ENCODE assay signal across 30 mouse cellular contexts in the genomic region with DNA sequence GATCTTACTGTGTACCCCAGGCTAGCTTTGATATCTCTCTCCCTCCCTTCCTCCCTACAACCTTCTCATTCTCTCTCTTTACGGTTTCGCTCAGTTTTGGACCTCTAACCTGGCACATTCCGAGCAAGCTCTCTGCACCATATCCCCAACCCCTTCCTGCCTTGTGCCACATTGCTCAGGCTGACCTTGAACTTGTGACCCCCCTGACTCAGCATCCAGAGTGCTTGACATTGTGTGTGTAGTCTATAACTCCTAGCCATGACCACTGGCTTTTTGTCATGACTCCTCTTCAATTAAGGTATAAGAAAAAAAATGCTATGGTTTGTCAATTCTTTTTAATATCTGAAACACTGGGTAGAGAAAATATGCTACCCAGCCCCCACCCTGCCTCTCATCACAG. TPM values are rescaled to one million over a fixed set of nuclear protein-coding genes. Genes with fewer than 3 reads are reported as not detected.
A peak's percentile ranks its signal among the peaks of the same experiment; 100 is the strongest.
DNase-seq lines count a peak whose midpoint lies in the region; ATAC-seq lines count a peak whose summit lies in the region.
"Had no signal": no experiment of that assay in that cellular context is flagged by ENCODE, and none has a peak within 500 bp of the region (broad histone marks: within the 10 kb centered on the region; RNA-seq: fewer than 3 reads in every experiment).

No protein-coding gene starts in this region.

- H3K4me2 ChIP-seq in kidney, embryonic 15.5 days, result no peak overlapping the region
- H3K4me2 ChIP-seq: embryonic facial prominence, embryonic 13.5 days; embryonic facial prominence, embryonic 15.5 days; forebrain, embryonic 12.5 days had no signal

- DNase-seq in kidney, postnatal 36 days, result no peak
- DNase-seq in ES-CJ7 (ENCODE audit: low read depth, low spot score), result peak; percentile 71
- DNase-seq in R1 (ENCODE audit: low read depth, low spot score), result peak; percentile 71
- DNase-seq in yolk sac, embryonic 10.5 days (ENCODE audit: low spot score), result no peak
- no peak for DNase-seq in thymus, postnatal 14 days
- DNase-seq in adrenal gland, postnatal 14 days, result no peak
- DNase-seq: adrenal gland, adult 8-10 months; adrenal gland, postnatal 25 days; cerebellum, adult 11 months; cerebellum, adult 18-20 months; cerebellum, adult 8-10 months; cerebellum, adult 9-11 months; cerebellum, postnatal 14 days; cerebellum, postnatal 36 days; embryo, embryonic 11 days had no signal

- 84% methylated on average over 3 of the region's 3 CpGs for WGBS in kidney, embryonic 15.5 days

- peaks cover 24% of the 10 kb centered on the region for H3K4me1 ChIP-seq in kidney, embryonic 15.5 days

- no peak overlapping the region for H3K9ac ChIP-seq in kidney, embryonic 15.5 days
- H3K9ac ChIP-seq: embryonic facial prominence, embryonic 13.5 days; embryonic facial prominence, embryonic 15.5 days; forebrain, embryonic 12.5 days had no signal

- H3K4me3 ChIP-seq in kidney, embryonic 15.5 days (replicated peaks), result no peak overlapping the region
- H3K4me3 ChIP-seq: embryonic facial prominence, embryonic 13.5 days; embryonic facial prominence, embryonic 15.5 days; erythroblast, embryonic 14.5 days; forebrain, embryonic 10.5 days; forebrain, embryonic 12.5 days had no signal

- H3K27ac ChIP-seq in kidney, embryonic 15.5 days, result peak overlapping the region; percentile 27; the same call in 1 of the 2 replicates
- H3K27ac ChIP-seq: embryonic facial prominence, embryonic 13.5 days; embryonic facial prominence, embryonic 15.5 days; forebrain, embryonic 10.5 days; forebrain, embryonic 12.5 days had no signal

- no peaks in the 10 kb centered on the region for H3K36me3 ChIP-seq in kidney, embryonic 15.5 days
- H3K36me3 ChIP-seq: embryonic facial prominence, embryonic 13.5 days; embryonic facial prominence, embryonic 15.5 days; forebrain, embryonic 10.5 days; forebrain, embryonic 12.5 days; G1E had no signal

- ATAC-seq in kidney, embryonic 15.5 days (replicated peaks; ENCODE audit: low FRiP score), result no peak
- ATAC-seq: activated CD4-positive, CD25-positive, alpha-beta regulatory T cell, adult 4 months; forebrain, embryonic 14.5 days; forebrain, embryonic 16.5 days; Patski had no signal

- H3K27me3 ChIP-seq in kidney, embryonic 15.5 days, result no peaks in the 10 kb centered on the region
- H3K27me3 ChIP-seq: embryonic facial prominence, embryonic 13.5 days; embryonic facial prominence, embryonic 15.5 days; forebrain, embryonic 12.5 days; Patski had no signal

- no peaks in the 10 kb centered on the region for H3K9me3 ChIP-seq in kidney, embryonic 15.5 days (replicated peaks)
- H3K9me3 ChIP-seq: embryonic facial prominence, embryonic 13.5 days; embryonic facial prominence, embryonic 15.5 days; forebrain, embryonic 10.5 days; forebrain, embryonic 12.5 days; G1E had no signal

RNA-seq across cellular contexts. Expression of a gene that starts 1.2 kb away (rescaled TPM):
- polyA plus RNA-seq in kidney, embryonic 15.5 days (2015; fragmentation: Nextera tagmentation; extraction: Ambion mirVana), result 2.9 and 4.6 TPM in 2 replicates
- total RNA-seq in adrenal gland, postnatal 14 days (2021), result not detected in 2 replicates
- total RNA-seq: adrenal gland, adult 18-20 months; adrenal gland, adult 8-10 months; adrenal gland, postnatal 25 days; common myeloid progenitor, adult 5-6 weeks; G1E had no signal
- polyA plus RNA-seq: activated CD4-positive, CD25-positive, alpha-beta regulatory T cell, adult 4 months; C2C12; embryonic facial prominence, embryonic 13.5 days; embryonic facial prominence, embryonic 15.5 days; erythroblast, embryonic 14.5 days; forebrain, embryonic 10.5 days; forebrain, embryonic 12.5 days; forebrain, embryonic 16.5 days; frontal cortex, adult 2 months; G1E had no signal

RNA-seq across cellular contexts. Expression of a gene that starts 3.7 kb away (rescaled TPM):
- polyA plus RNA-seq in kidney, embryonic 15.5 days (2015; fragmentation: Nextera tagmentation; extraction: Ambion mirVana), result 240 TPM in 2 replicates
- total RNA-seq in adrenal gland, postnatal 14 days (2021), result 12.3 and 15.6 TPM in 2 replicates

Comparison
In these comparisons a context has a peak if more than half of its experiments do, and no peak if none do; other contexts are left out.
1. DNase-seq: peak in ES-CJ7 (single experiment) and R1 (single experiment); none in kidney, postnatal 36 days (0 of 2), yolk sac, embryonic 10.5 days (single experiment), thymus, postnatal 14 days (single experiment) and adrenal gland, postnatal 14 days (single experiment).